Mouse (Mus musculus): ENCODE results near the gene Smim26. TPM values are rescaled to one million over a fixed set of nuclear protein-coding genes. Genes with fewer than 3 reads are reported as not detected.

The Smim26 gene
- polyA plus RNA-seq, 1 experiment = 48.3 TPM

DNA sequence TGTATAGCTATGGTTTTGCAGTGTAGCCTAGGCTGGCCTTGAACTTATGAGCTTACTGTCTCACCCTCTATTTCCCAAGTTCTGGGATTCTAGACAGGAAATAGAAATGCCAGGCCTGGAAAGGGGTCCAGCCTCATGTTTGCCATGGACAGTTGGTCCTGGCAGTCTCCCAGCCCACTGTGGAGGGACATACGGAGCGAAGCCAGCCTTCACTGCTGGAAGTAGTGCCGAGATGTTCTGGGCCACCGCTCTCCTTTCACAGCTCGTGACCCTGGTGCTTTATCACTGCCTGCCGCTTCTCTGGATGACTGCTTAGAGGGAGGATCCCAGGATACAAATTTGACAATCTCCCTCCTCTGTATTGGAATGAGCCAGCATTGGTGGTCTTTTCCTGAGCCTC lies 27.6 kb downstream of the Smim26 start:
- Histone ChIP-seq H3K36me3 (ENCODE audit: control insufficient read depth, insufficient read depth) (no peaks in the 10 kb centered on the region), H3ac (ENCODE audit: control insufficient read depth, insufficient read length, low read depth) (no peak overlapping the region), H3K4me3 (ENCODE audit: insufficient read depth, poor library complexity, severe bottlenecking) (no peak overlapping the region), H3K27me3 (ENCODE audit: control insufficient read depth, insufficient read depth, insufficient read length) (no peaks in the 10 kb centered on the region), H3K79me3 (ENCODE audit: low read depth) (no peaks in the 10 kb centered on the region), H3K79me2 (ENCODE audit: control insufficient read depth, insufficient read depth) (no peaks in the 10 kb centered on the region)
- no peak for TF ChIP-seq MYOG (IDR thresholded peaks at IDR 0.05; ENCODE audit: control insufficient read depth, extremely low read depth, insufficient read length)
- TF ChIP-seq CTCF (IDR thresholded peaks at IDR 0.05; ENCODE audit: control insufficient read depth, insufficient read depth, insufficient read length) = no peak
- no peak for TF ChIP-seq FOSL1 (IDR thresholded peaks at IDR 0.05; ENCODE audit: insufficient read depth, low read length, poor library complexity, severe bottlenecking)
- TF ChIP-seq CEBPB (IDR thresholded peaks at IDR 0.05; ENCODE audit: low read depth) = no peak
- no peak for TF ChIP-seq MAX (IDR thresholded peaks at IDR 0.05)
- TF ChIP-seq MYOD1 (IDR thresholded peaks at IDR 0.05; ENCODE audit: control insufficient read depth, insufficient read length, low read depth) = no peak

DNA sequence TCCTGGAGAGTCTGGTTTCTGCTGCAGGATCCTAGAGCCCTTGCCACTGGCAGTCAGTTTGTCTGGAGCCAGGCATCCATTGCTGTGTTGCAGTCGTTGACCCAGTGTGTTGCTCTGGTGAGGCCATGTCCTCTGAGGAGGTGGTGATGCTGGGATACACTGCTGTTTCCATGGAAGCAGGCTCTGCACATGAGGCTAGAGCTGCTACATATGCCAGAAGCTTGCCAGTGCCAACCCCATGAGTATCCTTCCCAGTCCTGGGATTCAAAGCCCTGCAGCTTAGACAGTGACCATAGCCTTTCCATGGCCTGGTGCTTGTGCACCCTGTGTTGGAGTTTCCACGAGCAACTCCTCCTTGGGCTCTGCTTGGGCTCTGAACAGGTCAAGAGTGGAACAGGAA lies 39.7 kb downstream of the Smim26 start:
- H3K79me3 ChIP-seq (ENCODE audit: low read depth) = no peaks in the 10 kb centered on the region
- H3K79me2 ChIP-seq (ENCODE audit: control insufficient read depth, insufficient read depth) = no peaks in the 10 kb centered on the region
- no peaks in the 10 kb centered on the region for H3K36me3 ChIP-seq (ENCODE audit: control insufficient read depth, insufficient read depth)
- H3K27me3 ChIP-seq (ENCODE audit: control insufficient read depth, insufficient read depth, insufficient read length) = no peaks in the 10 kb centered on the region
- H3K4me3 ChIP-seq (ENCODE audit: insufficient read depth, poor library complexity, severe bottlenecking) = no peak overlapping the region
- H3ac ChIP-seq (ENCODE audit: control insufficient read depth, insufficient read length, low read depth) = no peak overlapping the region
- TF ChIP-seq USF1 (IDR thresholded peaks at IDR 0.05; ENCODE audit: low read depth) = no peak
- TF ChIP-seq FOSL1 (IDR thresholded peaks at IDR 0.05; ENCODE audit: insufficient read depth, low read length, poor library complexity, severe bottlenecking) = no peak
- TF ChIP-seq CEBPB (IDR thresholded peaks at IDR 0.05; ENCODE audit: low read depth) = no peak
- no peak for TF ChIP-seq MYOG (IDR thresholded peaks at IDR 0.05; ENCODE audit: control insufficient read depth, extremely low read depth, insufficient read length)
- no peak for TF ChIP-seq MAX (IDR thresholded peaks at IDR 0.05)
- TF ChIP-seq MYOD1 (IDR thresholded peaks at IDR 0.05; ENCODE audit: control insufficient read depth, insufficient read length, low read depth) = no peak
- no peak for TF ChIP-seq CTCF (IDR thresholded peaks at IDR 0.05; ENCODE audit: control insufficient read depth, insufficient read depth, insufficient read length)

DNA sequence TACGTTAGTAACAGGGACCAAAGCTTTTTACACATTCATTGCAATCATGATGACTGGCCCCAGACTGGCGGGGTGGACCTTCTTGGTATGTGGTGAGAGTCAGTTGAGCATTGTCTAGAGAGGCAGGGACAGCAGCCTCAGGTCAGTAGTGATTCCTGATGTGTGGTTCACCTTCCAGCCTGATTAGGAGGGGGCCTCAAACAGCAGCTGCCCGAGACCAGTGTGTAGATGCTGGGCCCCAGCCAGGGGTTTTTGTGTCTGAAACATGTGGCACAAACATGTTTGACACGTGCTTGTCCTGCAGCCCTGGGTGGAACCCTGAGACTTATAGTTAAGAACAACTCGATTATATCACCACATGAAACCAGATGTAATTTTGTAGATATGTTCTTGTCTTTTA lies 40.4 kb downstream of the Smim26 start:
- H3K79me3 ChIP-seq (ENCODE audit: low read depth) = no peaks in the 10 kb centered on the region
- no peak for TF ChIP-seq USF1 (IDR thresholded peaks at IDR 0.05; ENCODE audit: low read depth)
- no peak overlapping the region for H3ac ChIP-seq (ENCODE audit: control insufficient read depth, insufficient read length, low read depth)

DNA sequence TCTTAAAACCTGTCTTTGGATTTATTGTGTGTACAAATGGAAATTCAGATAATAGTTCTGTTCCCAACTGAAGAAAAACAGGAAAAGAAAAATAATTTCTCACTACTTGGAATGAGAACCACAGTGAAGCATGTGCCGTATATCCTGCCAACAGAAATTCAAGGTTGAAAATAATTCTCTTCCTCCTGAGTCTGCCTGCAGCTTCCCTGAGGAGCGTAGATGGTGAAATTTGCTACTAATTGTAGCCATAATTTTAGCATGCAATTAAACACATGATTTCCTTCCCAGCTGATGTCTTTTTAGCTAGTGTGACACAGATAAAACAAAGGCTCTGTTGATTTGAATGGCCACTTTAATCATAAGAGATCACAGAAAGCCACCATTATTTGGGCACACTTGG lies 40.9 kb downstream of the Smim26 start:
- no peaks in the 10 kb centered on the region for H3K27me3 ChIP-seq (ENCODE audit: control insufficient read depth, insufficient read depth, insufficient read length)
- no peak overlapping the region for H3ac ChIP-seq (ENCODE audit: control insufficient read depth, insufficient read length, low read depth)
- no peaks in the 10 kb centered on the region for H3K79me3 ChIP-seq (ENCODE audit: low read depth)
- no peak overlapping the region for H3K4me3 ChIP-seq (ENCODE audit: insufficient read depth, poor library complexity, severe bottlenecking)
- H3K36me3 ChIP-seq (ENCODE audit: control insufficient read depth, insufficient read depth) = no peaks in the 10 kb centered on the region
- no peak for TF ChIP-seq CEBPB (IDR thresholded peaks at IDR 0.05; ENCODE audit: low read depth)
- no peak for TF ChIP-seq MYOD1 (IDR thresholded peaks at IDR 0.05; ENCODE audit: control insufficient read depth, insufficient read length, low read depth)
- no peak for TF ChIP-seq MAX (IDR thresholded peaks at IDR 0.05)
- TF ChIP-seq FOSL1 (IDR thresholded peaks at IDR 0.05; ENCODE audit: insufficient read depth, low read length, poor library complexity, severe bottlenecking) = no peak
- no peak for TF ChIP-seq MYOG (IDR thresholded peaks at IDR 0.05; ENCODE audit: control insufficient read depth, extremely low read depth, insufficient read length)
- TF ChIP-seq CTCF (IDR thresholded peaks at IDR 0.05; ENCODE audit: control insufficient read depth, insufficient read depth, insufficient read length) = no peak
- no peak for TF ChIP-seq USF1 (IDR thresholded peaks at IDR 0.05; ENCODE audit: low read depth)
- no peaks in the 10 kb centered on the region for H3K79me2 ChIP-seq (ENCODE audit: control insufficient read depth, insufficient read depth)

More for the DNA sequence above, 40.4 kb downstream of the Smim26 start:
- H3K4me3 ChIP-seq (ENCODE audit: insufficient read depth, poor library complexity, severe bottlenecking) = no peak overlapping the region
- H3K27me3 ChIP-seq (ENCODE audit: control insufficient read depth, insufficient read depth, insufficient read length) = no peaks in the 10 kb centered on the region
- H3K36me3 ChIP-seq (ENCODE audit: control insufficient read depth, insufficient read depth) = no peaks in the 10 kb centered on the region
- H3K79me2 ChIP-seq (ENCODE audit: control insufficient read depth, insufficient read depth) = no peaks in the 10 kb centered on the region

DNA sequence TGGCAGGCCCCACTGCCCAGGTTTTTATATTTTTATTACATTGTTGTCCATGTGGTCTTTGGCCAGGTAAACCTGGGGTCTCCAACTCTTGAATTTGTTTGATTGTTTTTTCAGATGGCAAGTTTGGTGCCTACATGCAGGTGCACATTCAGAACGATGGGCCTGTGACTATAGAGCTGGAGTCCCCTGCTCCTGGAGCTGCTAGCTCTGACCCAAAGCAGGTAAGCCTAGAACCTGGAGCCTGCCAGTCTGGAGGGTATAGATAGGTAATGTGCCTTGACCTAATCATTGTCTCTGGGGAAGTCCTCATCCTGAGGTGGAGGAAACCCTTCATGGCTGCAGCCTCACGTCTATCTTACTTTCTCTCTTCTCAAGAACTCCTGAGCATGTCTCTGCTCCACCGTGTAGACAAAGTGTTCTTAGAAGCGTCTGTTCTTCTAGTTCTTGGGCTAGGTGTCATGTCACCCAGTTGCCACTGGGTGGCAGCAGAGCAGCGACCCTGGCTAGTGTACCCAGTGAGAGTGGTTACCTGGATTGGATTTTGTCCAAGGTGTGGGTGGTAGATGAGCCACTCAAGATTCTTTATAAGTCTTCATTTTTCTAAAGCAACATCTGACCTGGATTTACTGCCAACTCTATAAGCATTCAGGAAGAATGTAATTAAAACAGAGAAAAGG lies 41.9 kb downstream of the Smim26 start:
- H3K79me2 ChIP-seq (ENCODE audit: control insufficient read depth, insufficient read depth) = no peaks in the 10 kb centered on the region

DNA sequence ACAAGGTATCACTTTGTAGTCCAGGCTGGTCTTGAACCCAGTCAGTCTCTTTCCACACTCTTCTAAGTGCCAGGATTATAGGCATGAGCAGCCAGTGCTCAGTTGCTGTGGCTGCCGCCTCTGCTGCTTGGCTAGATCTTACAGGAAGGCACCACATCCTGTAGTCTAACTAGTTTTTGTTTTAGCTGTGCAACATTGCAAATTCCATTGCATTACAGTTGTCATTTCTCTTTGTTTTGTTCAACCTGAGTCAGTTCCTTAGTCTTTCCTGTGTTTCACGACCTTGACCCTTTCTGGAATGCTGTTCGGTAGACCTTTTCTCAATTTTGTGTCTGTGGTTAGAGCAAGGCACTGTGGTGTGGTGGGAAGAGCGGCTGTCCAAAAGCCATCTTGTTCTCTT lies 43.4 kb downstream of the Smim26 start:
- H3K79me2 ChIP-seq (ENCODE audit: control insufficient read depth, insufficient read depth) = no peaks in the 10 kb centered on the region
- no peaks in the 10 kb centered on the region for H3K27me3 ChIP-seq (ENCODE audit: control insufficient read depth, insufficient read depth, insufficient read length)
- no peak overlapping the region for H3ac ChIP-seq (ENCODE audit: control insufficient read depth, insufficient read length, low read depth)
- H3K79me3 ChIP-seq (ENCODE audit: low read depth) = no peaks in the 10 kb centered on the region
- no peak overlapping the region for H3K4me3 ChIP-seq (ENCODE audit: insufficient read depth, poor library complexity, severe bottlenecking)
- no peaks in the 10 kb centered on the region for H3K36me3 ChIP-seq (ENCODE audit: control insufficient read depth, insufficient read depth)
- TF ChIP-seq MYOG (IDR thresholded peaks at IDR 0.05; ENCODE audit: control insufficient read depth, extremely low read depth, insufficient read length) = no peak
- no peak for TF ChIP-seq CEBPB (IDR thresholded peaks at IDR 0.05; ENCODE audit: low read depth)
- no peak for TF ChIP-seq CTCF (IDR thresholded peaks at IDR 0.05; ENCODE audit: control insufficient read depth, insufficient read depth, insufficient read length)
- TF ChIP-seq MAX (IDR thresholded peaks at IDR 0.05) = no peak
- no peak for TF ChIP-seq USF1 (IDR thresholded peaks at IDR 0.05; ENCODE audit: low read depth)
- TF ChIP-seq MYOD1 (IDR thresholded peaks at IDR 0.05; ENCODE audit: control insufficient read depth, insufficient read length, low read depth) = no peak
- TF ChIP-seq FOSL1 (IDR thresholded peaks at IDR 0.05; ENCODE audit: insufficient read depth, low read length, poor library complexity, severe bottlenecking) = no peak

More for the DNA sequence above, 41.9 kb downstream of the Smim26 start:
- Histone ChIP-seq H3ac (ENCODE audit: control insufficient read depth, insufficient read length, low read depth) (no peak overlapping the region), H3K79me3 (ENCODE audit: low read depth) (no peaks in the 10 kb centered on the region), H3K27me3 (ENCODE audit: control insufficient read depth, insufficient read depth, insufficient read length) (no peaks in the 10 kb centered on the region), H3K4me3 (ENCODE audit: insufficient read depth, poor library complexity, severe bottlenecking) (no peak overlapping the region), H3K36me3 (ENCODE audit: control insufficient read depth, insufficient read depth) (no peaks in the 10 kb centered on the region)
- TF ChIP-seq FOSL1 (IDR thresholded peaks at IDR 0.05; ENCODE audit: insufficient read depth, low read length, poor library complexity, severe bottlenecking) (no peak), CTCF (IDR thresholded peaks at IDR 0.05; ENCODE audit: control insufficient read depth, insufficient read depth, insufficient read length) (peak; percentile 48), MYOD1 (IDR thresholded peaks at IDR 0.05; ENCODE audit: control insufficient read depth, insufficient read length, low read depth) (no peak), USF1 (IDR thresholded peaks at IDR 0.05; ENCODE audit: low read depth) (no peak)

All from C2C12 (cell line).